Mouse (Mus musculus) erythroblast, embryonic 14.5 days (primary cell): ENCODE results near the gene Nkx2-5.

ENCODE experiments used
- GATA1 ChIP-seq: IDR thresholded peaks from 2 replicates; pipeline ENCODE4 v1.6.1; 2012; ENCODE audit warnings: low read length, inconsistent platforms, mixed read lengths
- TAL1 ChIP-seq: IDR thresholded peaks from 3 replicates; pipeline ENCODE4 v1.6.1; 2012; ENCODE audit warnings: low read length, inconsistent platforms, mixed read lengths

DNA sequence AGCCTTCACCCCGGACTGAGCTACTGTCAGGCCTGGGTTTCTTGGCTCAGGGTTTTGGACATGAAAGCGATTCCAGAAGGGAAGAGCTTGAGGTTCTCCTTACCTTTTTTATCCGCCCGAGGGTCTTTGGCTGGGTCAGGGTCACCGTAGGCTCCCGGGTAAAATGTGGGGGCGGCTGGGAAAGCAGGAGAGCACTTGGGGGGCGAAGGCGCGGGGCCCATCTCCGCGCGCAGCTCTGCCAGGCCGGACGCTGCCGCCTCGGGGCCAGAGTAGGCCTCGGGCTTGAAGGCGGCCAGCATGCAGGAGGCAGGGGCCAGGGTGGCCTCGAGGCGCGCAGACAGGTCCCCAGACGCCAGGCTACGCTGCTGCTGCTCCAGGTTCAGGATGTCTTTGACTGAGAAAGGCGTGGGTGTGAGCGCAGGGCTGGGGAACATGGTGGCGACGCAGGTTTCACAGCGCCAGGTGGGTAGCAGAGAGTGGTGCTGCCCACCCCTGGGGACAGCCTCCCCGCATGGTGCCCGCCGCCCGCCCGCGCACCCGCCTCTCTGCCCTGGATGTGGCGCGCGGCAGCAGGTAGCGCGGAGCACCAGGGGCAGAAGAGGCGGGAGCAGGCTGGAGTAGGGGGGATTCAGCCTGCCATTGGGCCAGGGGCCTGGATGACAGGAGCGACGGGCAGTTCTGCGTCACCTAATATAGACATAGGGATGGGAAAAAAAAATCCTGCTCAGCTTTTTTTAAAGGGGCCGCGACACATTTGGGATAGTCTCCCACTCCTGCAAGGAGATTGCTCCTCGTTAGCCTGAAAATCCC lies 3.7 kb downstream of the Nkx2-5 start:
- TF ChIP-seq GATA1: no peak
- TF ChIP-seq TAL1: no peak
